Mouse (Mus musculus) intestine, postnatal 0 days (tissue): ENCODE results near the gene Tnfrsf23. TPM values are rescaled to one million over a fixed set of nuclear protein-coding genes. Genes with fewer than 3 reads are reported as not detected.

Experiments
- ATAC-seq: fragments of 200-750 bp; cut with Nextera tagmentation; 2 replicates; pipeline ENCODE4 v1.8.0; 2017; ENCODE audit warnings: mild to moderate bottlenecking, moderate TSS enrichment, moderate library complexity
- H3K27ac ChIP-seq: fragments of 300-500 bp; sonication (generic); 2 replicates; pipeline ENCODE4 v1.5.1; 2014; ENCODE audit warnings: mild to moderate bottlenecking, low read depth, low read length, moderate library complexity
- H3K27me3 ChIP-seq: fragments of 300-500 bp; sonication (generic); replicated peaks from 2 replicates; pipeline ENCODE4 v1.6.1; 2014; ENCODE audit warnings: low read length, mixed read lengths; ENCODE audit not compliant: control insufficient read depth, insufficient read depth
- H3K36me3 ChIP-seq: fragments of 300-500 bp; sonication (generic); 2 replicates; pipeline ENCODE4 v1.6.1; 2014; ENCODE audit warnings: mild to moderate bottlenecking, moderate library complexity; ENCODE audit not compliant: control insufficient read depth, insufficient read depth
- H3K4me1 ChIP-seq: fragments of 300-500 bp; sonication (generic); replicated peaks from 2 replicates; pipeline ENCODE4 v1.6.1; 2014; ENCODE audit warnings: antibody characterized with exemption, low read length, mixed read lengths; ENCODE audit not compliant: control insufficient read depth, insufficient read depth
- H3K4me2 ChIP-seq: fragments of 300-500 bp; sonication (generic); replicated peaks from 2 replicates; pipeline ENCODE4 v1.6.1; 2014; ENCODE audit warnings: low read depth, mild to moderate bottlenecking, moderate library complexity
- H3K4me3 ChIP-seq: fragments of 300-500 bp; sonication (generic); 2 replicates; pipeline ENCODE4 v1.5.1; 2014; ENCODE audit warnings: low read depth, low read length
- H3K9ac ChIP-seq: fragments of 300-500 bp; sonication (generic); 2 replicates; pipeline ENCODE4 v1.6.1; 2014; ENCODE audit warnings: mild to moderate bottlenecking, low read depth, low read length
- H3K9me3 ChIP-seq: fragments of 300-500 bp; sonication (generic); 2 replicates; pipeline ENCODE4 v1.6.1; 2016; ENCODE audit warnings: mixed run types; ENCODE audit not compliant: control insufficient read depth
- CTCF ChIP-seq: sonication (generic); IDR thresholded peaks from 2 replicates; pipeline ENCODE4 v1.5.1; 2016; ENCODE audit warnings: low read depth, mild to moderate bottlenecking, control low read depth, antibody characterized with exemption, moderate library complexity
- WGBS: fragments of 180-500 bp; shearing (Covaris S2); extraction: QIAGEN DNeasy Blood & Tissue Kit; methylation state at CpG from one replicate; pipeline ENCODE4 v1.1.7; 2014; 5-methylcytosine and 5-hydroxymethylcytosine counted together
- polyA plus RNA-seq: library from polyadenylated mRNA; unstranded; fragments of >200 nt; fragmentation: Nextera tagmentation; extraction: Ambion mirVana; gene quantifications from 2 replicates; pipeline ENCODE4 v1.2.1, GENCODE M21; 2015

Tnfrsf23 gene
- polyA plus RNA-seq, 1 experiment from 2014 or later = 6.3 TPM

- peak; percentile 100 for TF ChIP-seq CTCF
- no peak overlapping the region for H3K9ac ChIP-seq
- ATAC-seq = peak; percentile 61
- no peak overlapping the region for H3K4me3 ChIP-seq
- WGBS = 39% methylated on average over 7 of the region's 7 CpGs
- no peak overlapping the region for H3K4me2 ChIP-seq
- no peaks in the 10 kb centered on the region for H3K27me3 ChIP-seq
- no peaks in the 10 kb centered on the region for H3K9me3 ChIP-seq
- no peak overlapping the region for H3K27ac ChIP-seq
- no peaks in the 10 kb centered on the region for H3K4me1 ChIP-seq
- peaks cover 52% of the 10 kb centered on the region for H3K36me3 ChIP-seq
These were observed 21.2 kb upstream of the Tnfrsf23 start for GRCm38 (mm10) chr7:143706697-143707438.

- no peak overlapping the region for H3K9ac ChIP-seq
- WGBS = 70% methylated on average over 2 of the region's 2 CpGs
- ATAC-seq = no peak
- no peaks in the 10 kb centered on the region for H3K27me3 ChIP-seq
- peaks cover 45% of the 10 kb centered on the region for H3K36me3 ChIP-seq
- H3K9me3 ChIP-seq = no peaks in the 10 kb centered on the region
- no peak overlapping the region for H3K27ac ChIP-seq
- TF ChIP-seq CTCF = peak; percentile 75
- H3K4me1 ChIP-seq = no peaks in the 10 kb centered on the region
- no peak overlapping the region for H3K4me3 ChIP-seq
- H3K4me2 ChIP-seq = no peak overlapping the region
These were observed 10.5 kb upstream of the Tnfrsf23 start for GRCm38 (mm10) chr7:143696140-143696539.

GRCm38 (mm10) chr7:143694550-143694949 is 8.9 kb upstream of the Tnfrsf23 start:
- no peak overlapping the region for H3K9ac ChIP-seq
- TF ChIP-seq CTCF = no peak
- no peaks in the 10 kb centered on the region for H3K4me1 ChIP-seq
- 96% methylated on average over 7 of the region's 7 CpGs for WGBS
- H3K27ac ChIP-seq = no peak overlapping the region
- no peak overlapping the region for H3K4me2 ChIP-seq
- no peaks in the 10 kb centered on the region for H3K9me3 ChIP-seq
- H3K27me3 ChIP-seq = no peaks in the 10 kb centered on the region
- no peak overlapping the region for H3K4me3 ChIP-seq
- H3K36me3 ChIP-seq = peaks cover 56% of the 10 kb centered on the region
- peak; percentile 28; the same call in 1 of the 2 replicates for ATAC-seq

GRCm38 (mm10) chr7:143692746-143693510 is 7.3 kb upstream of the Tnfrsf23 start:
- Histone ChIP-seq H3K9me3 (no peaks in the 10 kb centered on the region), H3K36me3 (peaks cover 63% of the 10 kb centered on the region), H3K27ac (no peak overlapping the region), H3K4me3 (no peak overlapping the region), H3K4me2 (no peak overlapping the region), H3K4me1 (no peaks in the 10 kb centered on the region), H3K27me3 (no peaks in the 10 kb centered on the region), H3K9ac (no peak overlapping the region)
- TF ChIP-seq CTCF = no peak
- WGBS = 93% methylated on average over 12 of the region's 12 CpGs
- ATAC-seq = no peak

GRCm38 (mm10) chr7:143691909-143692308 is 6.2 kb upstream of the Tnfrsf23 start:
- H3K36me3 ChIP-seq = peaks cover 61% of the 10 kb centered on the region
- no peak for TF ChIP-seq CTCF
- no peaks in the 10 kb centered on the region for H3K27me3 ChIP-seq
- WGBS = 98% methylated on average over 4 of the region's 4 CpGs
- no peaks in the 10 kb centered on the region for H3K4me1 ChIP-seq
- no peak for ATAC-seq
- H3K27ac ChIP-seq = no peak overlapping the region
- H3K4me2 ChIP-seq = no peak overlapping the region
- no peak overlapping the region for H3K4me3 ChIP-seq
- no peak overlapping the region for H3K9ac ChIP-seq
- no peaks in the 10 kb centered on the region for H3K9me3 ChIP-seq

- no peak overlapping the region for H3K9ac ChIP-seq
- 88% methylated on average over 5 of the region's 5 CpGs for WGBS
- H3K4me1 ChIP-seq = no peaks in the 10 kb centered on the region
- no peak overlapping the region for H3K27ac ChIP-seq
- peaks cover 61% of the 10 kb centered on the region for H3K36me3 ChIP-seq
- no peaks in the 10 kb centered on the region for H3K9me3 ChIP-seq
- no peak for ATAC-seq
- no peak overlapping the region for H3K4me2 ChIP-seq
- H3K4me3 ChIP-seq = no peak overlapping the region
- H3K27me3 ChIP-seq = no peaks in the 10 kb centered on the region
- TF ChIP-seq CTCF = no peak
These were observed 5.5 kb upstream of the Tnfrsf23 start for GRCm38 (mm10) chr7:143691181-143691580.
